Comparison of ENCODE assay signal across 8 mouse cellular contexts in the genomic region with DNA sequence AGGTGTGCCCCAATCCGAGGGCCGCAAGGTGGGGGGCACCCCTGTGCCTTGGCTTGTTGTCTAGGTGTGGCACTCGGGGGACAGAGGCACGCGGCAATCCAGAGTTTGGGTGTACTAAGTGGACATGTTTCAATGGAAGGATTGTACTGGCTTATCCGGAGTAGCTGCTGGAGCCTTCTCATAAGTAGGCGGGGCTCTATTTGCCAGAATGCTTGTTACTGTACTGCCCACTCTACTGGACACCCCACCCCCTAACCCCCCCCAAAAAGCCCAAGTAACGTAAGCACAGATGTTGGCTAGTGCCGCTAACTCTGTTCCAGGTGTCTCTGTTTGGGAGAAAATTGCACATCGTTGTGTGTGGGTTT. TPM values are rescaled to one million over a fixed set of nuclear protein-coding genes. Genes with fewer than 3 reads are reported as not detected.
DNase-seq lines count a peak whose midpoint lies in the region; ATAC-seq and TF ChIP-seq lines count a peak whose summit lies in the region.

No protein-coding gene starts in this region.

- H3K36me3 ChIP-seq in spleen, adult 2 months (ENCODE audit: control insufficient read depth, insufficient read depth, low read length) = no peaks in the 10 kb centered on the region
- H3K36me3 ChIP-seq in embryonic facial prominence, embryonic 13.5 days = no peaks in the 10 kb centered on the region
- H3K36me3 ChIP-seq in midbrain, embryonic 13.5 days = 0 out of 2 replicates have a peak, but pooled peaks cover 2% of the 10 kb centered on the region

- H3K4me2 ChIP-seq in embryonic facial prominence, embryonic 13.5 days = peak overlapping the region; percentile 83
- peak overlapping the region; percentile 97 for H3K4me2 ChIP-seq in midbrain, embryonic 13.5 days (replicated peaks)

- peak overlapping the region; percentile 69 for H3K27ac ChIP-seq in spleen, adult 2 months (ENCODE audit: insufficient read depth, low read length)
- peak overlapping the region; percentile 92 for H3K27ac ChIP-seq in embryonic facial prominence, embryonic 13.5 days
- H3K27ac ChIP-seq in midbrain, embryonic 13.5 days = peak overlapping the region; percentile 68

- H3K4me1 ChIP-seq in spleen, adult 2 months (ENCODE audit: control insufficient read depth, insufficient read depth, insufficient read length) = no peaks in the 10 kb centered on the region
- 0 out of 2 replicates have a peak, but pooled peaks cover 8% of the 10 kb centered on the region for H3K4me1 ChIP-seq in embryonic facial prominence, embryonic 13.5 days
- H3K4me1 ChIP-seq in midbrain, embryonic 13.5 days (replicated peaks) = peaks cover 9% of the 10 kb centered on the region

- TF ChIP-seq CTCF in spleen, adult 2 months (IDR thresholded peaks at IDR 0.05; ENCODE audit: extremely low read depth, insufficient read depth, insufficient read length, insufficient replicate concordance) = no peak

- H3K27me3 ChIP-seq in spleen, adult 2 months (ENCODE audit: control insufficient read depth, insufficient read depth, low read length) = no peaks in the 10 kb centered on the region
- no peaks in the 10 kb centered on the region for H3K27me3 ChIP-seq in embryonic facial prominence, embryonic 13.5 days
- H3K27me3 ChIP-seq in midbrain, embryonic 13.5 days = no peaks in the 10 kb centered on the region

- H3K9ac ChIP-seq in embryonic facial prominence, embryonic 13.5 days = peak overlapping the region; percentile 94
- H3K9ac ChIP-seq in midbrain, embryonic 13.5 days (replicated peaks) = peak overlapping the region; percentile 94

- no peaks in the 10 kb centered on the region for H3K9me3 ChIP-seq in embryonic facial prominence, embryonic 13.5 days
- H3K9me3 ChIP-seq in midbrain, embryonic 13.5 days = no peaks in the 10 kb centered on the region

- no peak for DNase-seq in spleen, adult 2 months (ENCODE audit: low read depth in 1 of 2, low spot score in 2 of 2)
- no peak for DNase-seq in spleen, postnatal 36 days (ENCODE audit: low spot score in 2 of 2)
- DNase-seq in large intestine, adult 2 months (ENCODE audit: low read depth, low spot score) = peak; percentile 22
- DNase-seq in adrenal gland, postnatal 25 days = no peak
- DNase-seq in adrenal gland, adult 18-20 months (ENCODE audit: low spot score in 2 of 2) = no peak
- DNase-seq in gastrocnemius, adult 18-20 months (ENCODE audit: low spot score) = no peak

- ATAC-seq in embryonic facial prominence, embryonic 13.5 days (ENCODE audit: insufficient number of reproducible peaks, insufficient read depth, low FRiP score, low TSS enrichment, low read depth) = peak; percentile 49
- ATAC-seq in midbrain, embryonic 13.5 days = no peak

- 2% methylated on average over 10 of the region's 10 CpGs for WGBS in spleen, adult 2 months
- under 1% methylated on average over 10 of the region's 10 CpGs for WGBS in embryonic facial prominence, embryonic 13.5 days
- 1% methylated on average over 10 of the region's 10 CpGs for WGBS in large intestine, adult 2 months
- WGBS in midbrain, embryonic 13.5 days = 4% methylated on average over 10 of the region's 10 CpGs

- H3K4me3 ChIP-seq in spleen, adult 2 months (ENCODE audit: extremely low read depth, insufficient read depth, insufficient read length) = peak overlapping the region; percentile 70
- peak overlapping the region; percentile 82 for H3K4me3 ChIP-seq in embryonic facial prominence, embryonic 13.5 days
- peak overlapping the region; percentile 92 for H3K4me3 ChIP-seq in midbrain, embryonic 13.5 days (replicated peaks)

- TF ChIP-seq POLR2A in spleen, adult 2 months (IDR thresholded peaks at IDR 0.05; ENCODE audit: low read depth, low read length) = no peak

RNA-seq across cellular contexts. Expression of gene Vps8, which starts 0.6 kb away (rescaled TPM):
- polyA plus RNA-seq in spleen, adult 2 months (2012; rRNA removed) = 8.2 and 13.1 TPM in 2 replicates
- 10.7 and 13.6 TPM in 2 replicates for polyA plus RNA-seq in embryonic facial prominence, embryonic 13.5 days (2015; fragmentation: Nextera tagmentation; extraction: Ambion mirVana)
- polyA plus RNA-seq in large intestine, adult 2 months (2012; rRNA removed) = 7.1 and 7.7 TPM in 2 replicates
- polyA plus RNA-seq in midbrain, embryonic 13.5 days (2015; fragmentation: Nextera tagmentation; extraction: Ambion mirVana) = 31.4 and 33.4 TPM in 2 replicates
- total RNA-seq in adrenal gland, postnatal 25 days (2021) = 24.2 and 24.5 TPM in 2 replicates
- total RNA-seq in adrenal gland, adult 18-20 months (2021) = 10 to 100 TPM; 19.2 to 19.5 TPM
- total RNA-seq in gastrocnemius, adult 18-20 months (2021) = 1 to 10 TPM; 7.2 to 9.0 TPM
